Mouse (Mus musculus) gastrocnemius, postnatal 25 days (tissue): ENCODE measurements around the gene Cpn2. TPM values are rescaled to one million over a fixed set of nuclear protein-coding genes. Genes with fewer than 3 reads are reported as not detected.

Experiments
- DNase-seq: peaks from one replicate; pipeline ENCODE4 v3.0.0; 2022
- long read RNA-seq, 2 experiments: library from polyadenylated mRNA; stranded (forward); transcript quantifications; one replicate each; pipeline ENCODE4 v2.0.0; 2021
- total RNA-seq, 2 experiments: library from RNA; stranded (reverse); gene quantifications; 1 replicate in 1 of 2; 2 replicates in 1 of 2; pipeline ENCODE4 v1.2.3; 2021

Gene Cpn2
- not detected for total RNA-seq
- long read RNA-seq, experiment 1: 0 reads
- long read RNA-seq, experiment 2: 0 reads

DNA sequence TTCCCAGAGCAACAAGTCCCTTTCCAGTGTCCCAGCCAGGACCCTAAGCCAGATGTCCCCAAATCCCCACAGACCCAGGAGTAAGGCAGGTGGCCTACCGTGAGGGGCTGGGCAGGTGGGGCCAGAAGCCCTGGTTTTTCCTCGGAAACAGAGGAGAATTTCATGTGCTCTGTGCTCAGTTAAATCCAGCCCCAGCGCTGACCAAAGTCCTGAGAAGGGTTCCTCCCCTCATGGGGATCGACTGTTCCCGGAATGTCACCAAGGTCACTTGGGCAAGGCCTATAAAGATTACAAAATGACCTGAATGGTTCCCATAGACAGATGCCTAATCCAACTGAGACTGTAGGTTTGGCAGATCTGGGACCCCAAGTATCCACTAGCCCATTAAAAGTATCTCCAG lies at the start of gene Cpn2:
TSS of gene Cpn2 (minus strand) at position 141 of the 400 bp plus-strand sequence.
- no peak for DNase-seq

GRCm38 (mm10) chr16:30314236-30314635 lies 46.9 kb upstream of the Cpn2 start:
- no peak for DNase-seq

- no peak for DNase-seq
Observed at GRCm38 (mm10) chr16:30310647-30311046, 43.3 kb upstream of the Cpn2 start, which contains the start of gene Gp5. TSS of gene Gp5 (minus strand) at chr16:30310779.

DNA sequence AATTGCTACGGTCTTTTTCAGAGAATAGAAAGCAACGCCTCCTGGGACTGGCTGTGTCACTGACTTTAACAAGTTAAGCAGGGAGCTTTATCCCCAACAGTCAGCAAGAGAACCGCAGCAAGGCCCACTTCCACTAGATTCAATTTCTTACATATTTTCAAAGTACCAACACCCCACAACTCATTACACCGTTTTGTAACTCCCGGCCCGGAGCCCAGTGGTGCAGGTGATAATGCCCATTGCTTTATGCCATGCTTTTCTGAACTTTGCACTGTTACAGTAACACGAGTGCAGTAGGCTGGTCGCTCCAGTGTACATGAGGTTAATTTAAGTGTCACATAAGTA lies 42.8 kb upstream of the Cpn2 start:
- no peak for DNase-seq

- DNase-seq: no peak
Observed at GRCm38 (mm10) chr16:30309395-30310170, 42.3 kb upstream of the Cpn2 start.

- DNase-seq: no peak
Observed at GRCm38 (mm10) chr16:30308616-30309394, 41.5 kb upstream of the Cpn2 start.

GRCm38 (mm10) chr16:30307961-30308615 lies 40.8 kb upstream of the Cpn2 start:
- peak; percentile 19 for DNase-seq

DNA sequence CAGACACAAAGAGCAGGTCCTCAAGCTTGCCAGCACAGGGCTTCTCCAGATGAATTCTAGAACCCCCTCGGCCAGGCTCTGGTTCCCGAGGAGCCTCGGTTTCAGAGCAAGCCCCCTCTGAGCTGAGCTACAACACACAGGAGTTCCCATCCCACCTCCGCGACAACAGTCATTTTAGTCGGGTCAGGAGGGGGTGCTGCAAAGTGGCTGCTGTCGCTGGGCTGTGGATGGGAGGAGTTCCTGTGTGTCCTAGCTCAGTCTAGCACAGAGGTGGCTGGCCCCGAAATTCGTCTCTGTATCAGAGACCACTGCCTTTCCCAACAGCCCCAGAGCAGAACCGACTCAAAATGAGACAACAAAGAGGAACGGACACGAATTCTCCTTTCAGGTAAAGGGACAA lies 40.0 kb upstream of the Cpn2 start:
- no peak for DNase-seq

- no peak for DNase-seq
Observed at GRCm38 (mm10) chr16:30306102-30306501, 38.8 kb upstream of the Cpn2 start.

DNA sequence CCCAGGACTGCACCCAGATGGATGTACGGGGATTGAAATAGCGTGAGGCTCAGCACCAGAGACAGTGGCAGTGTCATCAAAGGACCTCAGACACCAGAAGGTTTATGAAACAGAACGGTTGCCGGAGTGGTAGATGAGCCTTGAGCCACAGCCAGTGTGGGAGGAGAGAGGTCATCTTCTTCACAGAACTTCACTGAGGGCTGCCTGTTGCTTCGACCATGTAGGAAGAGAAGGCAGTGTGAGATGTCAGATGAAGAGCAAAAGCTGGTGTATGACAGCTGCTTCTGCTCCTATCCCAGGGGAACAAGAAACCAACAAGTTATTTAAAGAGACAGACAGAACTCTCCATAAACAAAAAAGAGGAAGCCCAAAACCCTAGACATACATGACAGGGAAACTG lies 36.9 kb upstream of the Cpn2 start:
- DNase-seq: no peak

- DNase-seq: no peak
Observed at GRCm38 (mm10) chr16:30303411-30303810, 36.1 kb upstream of the Cpn2 start.

- no peak for DNase-seq
Observed at GRCm38 (mm10) chr16:30302686-30303085, 35.4 kb upstream of the Cpn2 start.

DNA sequence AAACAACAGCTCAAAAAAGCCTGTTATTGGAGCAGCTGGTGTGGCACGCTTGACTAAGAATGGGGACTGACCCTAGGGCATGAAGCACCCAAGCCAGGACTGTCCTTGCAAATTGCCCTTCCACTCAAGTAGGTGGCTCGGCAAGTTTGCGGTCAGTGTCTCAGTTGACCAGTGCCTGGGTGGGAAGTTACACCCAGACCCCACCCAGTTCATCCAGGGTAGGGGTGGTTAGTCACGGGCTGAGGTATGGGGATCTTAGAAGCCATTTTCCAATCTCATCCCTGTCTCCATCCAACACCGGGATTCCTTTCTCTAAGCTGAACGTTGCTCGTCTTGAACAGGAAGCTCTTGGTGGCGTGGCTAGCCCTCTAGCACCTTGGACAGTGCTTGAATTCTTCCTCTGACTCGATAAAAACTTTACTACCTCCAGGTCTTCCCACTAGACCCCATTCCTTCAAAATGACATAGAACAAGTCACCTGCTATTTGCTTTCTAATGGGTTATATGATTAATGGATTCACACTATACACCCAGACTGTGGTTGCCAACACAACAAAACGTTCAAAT lies 32.5 kb upstream of the Cpn2 start:
- DNase-seq: no peak

- no peak for DNase-seq
Observed at GRCm38 (mm10) chr16:30297450-30297849, 30.2 kb upstream of the Cpn2 start.

- DNase-seq: no peak
Observed at GRCm38 (mm10) chr16:30296601-30297275, 29.4 kb upstream of the Cpn2 start.

- no peak for DNase-seq
Observed at GRCm38 (mm10) chr16:30295106-30295505, 27.8 kb upstream of the Cpn2 start.

- DNase-seq: no peak
Observed at GRCm38 (mm10) chr16:30290436-30290835, 23.1 kb upstream of the Cpn2 start.

DNA sequence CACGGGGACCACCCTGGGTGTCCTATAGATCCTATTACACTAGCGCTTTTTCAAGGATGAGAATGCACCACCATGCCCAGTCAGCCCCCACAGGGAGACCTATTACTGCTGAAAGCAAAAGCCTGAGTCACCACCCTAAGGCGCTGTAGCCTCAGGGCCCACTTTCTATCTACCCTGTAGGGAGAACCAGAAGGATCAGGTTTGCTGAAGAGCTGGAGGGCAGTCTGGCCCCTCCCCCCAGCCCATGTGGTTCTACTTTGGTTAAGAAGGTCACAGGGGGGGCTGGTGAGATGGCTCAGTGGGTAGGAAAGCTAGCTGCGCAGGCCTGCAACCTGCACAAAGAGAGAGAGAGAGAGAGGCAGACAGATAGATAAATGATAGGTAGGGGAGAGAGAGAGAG lies 18.4 kb upstream of the Cpn2 start:
- no peak for DNase-seq

GRCm38 (mm10) chr16:30283743-30284337 lies 16.5 kb upstream of the Cpn2 start:
- no peak for DNase-seq

DNA sequence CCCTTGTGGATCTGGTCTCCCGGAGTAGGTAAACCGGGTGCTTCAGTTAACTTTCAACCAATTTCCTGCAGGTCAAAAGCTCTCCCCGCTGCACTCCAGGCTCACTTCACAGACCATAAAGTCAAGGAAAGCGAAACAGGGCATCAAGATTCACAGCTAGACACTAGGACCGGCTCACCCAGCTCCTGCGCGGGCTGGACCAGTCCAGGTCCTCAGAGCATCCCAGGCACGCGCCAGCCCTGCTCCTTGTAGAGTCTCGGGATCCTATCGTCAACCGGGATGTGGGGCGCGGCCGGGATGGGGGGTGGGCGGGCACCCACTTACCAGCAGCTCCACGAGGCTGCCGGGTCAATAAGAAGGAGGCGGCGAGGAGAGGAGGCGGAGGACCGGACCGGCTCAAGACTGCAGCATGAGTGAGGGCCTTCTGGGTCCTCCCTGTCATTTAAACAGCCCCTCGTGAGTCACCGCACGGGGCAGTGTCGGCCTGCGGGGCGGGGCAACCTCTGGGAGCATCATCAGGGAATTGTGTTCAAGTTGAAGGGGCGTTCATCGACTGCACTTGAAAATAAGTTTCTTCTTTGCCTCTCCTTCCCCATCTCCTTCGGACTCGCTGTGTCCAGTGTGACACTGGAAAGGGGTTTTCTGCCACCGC lies 15.7 kb upstream of the Cpn2 start, which contains the start of gene Lrrc15:
TSS of gene Lrrc15 (minus strand) at position 413 of the 652 bp plus-strand sequence.
- DNase-seq: no peak
